Mouse (Mus musculus) forebrain, postnatal 0 days (tissue): ENCODE measurements around the gene Fxyd1. TPM values are rescaled to one million over a fixed set of nuclear protein-coding genes. Genes with fewer than 3 reads are reported as not detected.

Experiments used
- ATAC-seq: fragments of 200-750 bp; cut with Nextera tagmentation; 2 replicates; pipeline ENCODE4 v1.8.0; 2017; ENCODE audit warnings: mild to moderate bottlenecking, moderate library complexity
- DNase-seq: peaks from one replicate; pipeline ENCODE4 v3.0.0-alpha.2; 2015
- H3K27ac ChIP-seq: fragments of 300-500 bp; sonication (generic); 2 replicates; pipeline ENCODE4 v1.5.1; 2014; ENCODE audit warnings: low read depth, mild to moderate bottlenecking, antibody characterized with exemption, low read length, moderate library complexity, mixed read lengths
- H3K27me3 ChIP-seq: fragments of 300-500 bp; sonication (generic); 2 replicates; pipeline ENCODE4 v1.6.1; 2014; ENCODE audit warnings: mild to moderate bottlenecking, low read length, mixed read lengths; ENCODE audit not compliant: insufficient read depth
- H3K36me3 ChIP-seq: fragments of 300-500 bp; sonication (generic); 2 replicates; pipeline ENCODE4 v1.6.1; 2014; ENCODE audit warnings: mild to moderate bottlenecking, moderate library complexity; ENCODE audit not compliant: insufficient read depth
- H3K4me1 ChIP-seq: fragments of 300-500 bp; sonication (generic); 2 replicates; pipeline ENCODE4 v1.6.1; 2014; ENCODE audit warnings: antibody characterized with exemption; ENCODE audit not compliant: insufficient read depth
- H3K4me2 ChIP-seq: fragments of 300-500 bp; sonication (generic); 2 replicates; pipeline ENCODE4 v1.6.1; 2014; ENCODE audit warnings: low read depth, mild to moderate bottlenecking, moderate library complexity
- H3K4me3 ChIP-seq: fragments of 300-500 bp; sonication (generic); 2 replicates; pipeline ENCODE4 v1.5.1; 2014; ENCODE audit warnings: low read depth, low read length, mixed read lengths
- H3K9ac ChIP-seq: fragments of 300-500 bp; sonication (generic); 2 replicates; pipeline ENCODE4 v1.6.1; 2014; ENCODE audit warnings: mild to moderate bottlenecking
- H3K9me3 ChIP-seq: fragments of 300-500 bp; sonication (generic); 2 replicates; pipeline ENCODE4 v1.6.1; 2016; ENCODE audit warnings: low read length
- CTCF ChIP-seq: sonication (generic); IDR thresholded peaks from 2 replicates; pipeline ENCODE4 v1.5.1; 2016; ENCODE audit warnings: antibody characterized with exemption, control low read depth, low read depth
- WGBS: fragments of 180-500 bp; shearing (Covaris S2); extraction: QIAGEN DNeasy Blood & Tissue Kit; methylation state at CpG from one replicate; pipeline ENCODE4 v1.1.7; 2014; 5-methylcytosine and 5-hydroxymethylcytosine counted together
- polyA plus RNA-seq: library from polyadenylated mRNA; unstranded; fragments of >200 nt; fragmentation: Nextera tagmentation; extraction: Ambion mirVana; gene quantifications from 2 replicates; pipeline ENCODE4 v1.2.1, GENCODE M21; 2015
- total RNA-seq: library from RNA; depleted of rRNA; stranded (reverse); fragments of >200 nt; gene quantifications from 2 replicates; pipeline ENCODE4 v1.2.3, GENCODE M21; 2014

Fxyd1 gene
- total and polyA plus RNA-seq, 2 experiments from 2014 or later: 19.5 to 56.8 TPM

- Histone ChIP-seq H3K27me3 (peaks cover 19% of the 10 kb centered on the region), H3K4me1 (peaks cover 16% of the 10 kb centered on the region), H3K9me3 (no peaks in the 10 kb centered on the region), H3K27ac (no peak overlapping the region; the same call in 1 of the 2 replicates), H3K4me2 (peak overlapping the region; percentile 65), H3K9ac (peak overlapping the region; percentile 51), H3K4me3 (peak overlapping the region; percentile 46), H3K36me3 (no peaks in the 10 kb centered on the region)
- TF ChIP-seq CTCF: peak; percentile 34
- DNase-seq (peak; percentile 68), ATAC-seq (peak; percentile 4; the same call in 1 of the 2 replicates)
- WGBS: 17% methylated on average over 5 of the region's 5 CpGs
Observed at GRCm38 (mm10) chr7:31049135-31049845, 7.7 kb downstream of the Fxyd1 start.

DNA sequence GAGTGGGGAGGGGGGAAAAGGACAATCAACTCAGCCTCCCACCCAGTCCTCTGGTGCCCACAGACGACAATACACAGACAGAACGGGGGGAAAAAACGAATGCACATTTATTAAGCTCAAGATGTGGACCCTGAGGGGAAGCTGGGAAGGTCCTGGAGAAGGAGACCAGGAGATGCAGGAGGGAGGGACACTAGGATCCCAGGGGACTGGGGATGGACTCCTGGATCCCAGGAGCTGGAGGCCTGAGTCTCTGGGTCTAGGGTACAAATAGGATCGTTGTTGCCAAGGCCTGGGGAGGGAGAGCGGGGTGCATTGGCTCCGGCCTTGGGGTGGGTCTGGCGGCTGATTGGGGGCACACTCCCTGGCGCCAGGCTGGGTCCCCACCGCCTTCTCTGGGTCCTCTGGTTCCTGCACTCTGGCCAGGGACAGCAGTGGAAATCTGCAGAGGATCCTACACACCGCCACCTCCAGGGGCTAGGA, 14.5 kb downstream of the Fxyd1 start, which contains the start of gene Fxyd5:
Fxyd5 (minus strand) TSS at position 51 of the 480 bp plus-strand sequence.
- Histone ChIP-seq H3K4me1 (no peaks in the 10 kb centered on the region), H3K9ac (peak within 1 kb of the TSS; percentile 6; the same call in 1 of the 2 replicates), H3K4me3 (peak within 1 kb of the TSS; percentile 9; the same call in 1 of the 2 replicates), H3K9me3 (no peaks in the 10 kb centered on the region), H3K36me3 (no peaks in the 10 kb centered on the region), H3K4me2 (peak within 1 kb of the TSS; percentile 38), H3K27ac (no peak within 1 kb of the TSS), H3K27me3 (peaks cover 13% of the 10 kb centered on the region; the same call in 1 of the 2 replicates)
- TF ChIP-seq CTCF: no peak
- ATAC-seq (no peak), DNase-seq (no peak)
- 40% methylated on average over 10 of the region's 10 CpGs for WGBS

- H3K27me3 ChIP-seq: peaks cover 13% of the 10 kb centered on the region; the same call in 1 of the 2 replicates
- 5% methylated on average over 28 of the region's 28 CpGs for WGBS
- no peak for TF ChIP-seq CTCF
- no peaks in the 10 kb centered on the region for H3K4me1 ChIP-seq
- peak overlapping the region; percentile 38 for H3K4me2 ChIP-seq
- DNase-seq: no peak
- H3K9ac ChIP-seq: peak overlapping the region; percentile 6; the same call in 1 of the 2 replicates
- no peaks in the 10 kb centered on the region for H3K36me3 ChIP-seq
- H3K9me3 ChIP-seq: no peaks in the 10 kb centered on the region
- no peak for ATAC-seq
- peak overlapping the region; percentile 9; the same call in 1 of the 2 replicates for H3K4me3 ChIP-seq
- H3K27ac ChIP-seq: no peak overlapping the region
Observed at GRCm38 (mm10) chr7:31041662-31042315, 15.2 kb downstream of the Fxyd1 start.

GRCm38 (mm10) chr7:31041023-31041407, 16.0 kb downstream of the Fxyd1 start:
- no peak overlapping the region for H3K9ac ChIP-seq
- ATAC-seq (no peak), DNase-seq (no peak)
- no peaks in the 10 kb centered on the region for H3K4me1 ChIP-seq
- no peak for TF ChIP-seq CTCF
- 41% methylated on average over 8 of the region's 8 CpGs for WGBS
- H3K27ac ChIP-seq: no peak overlapping the region
- H3K4me2 ChIP-seq: no peak overlapping the region
- H3K4me3 ChIP-seq: no peak overlapping the region
- peaks cover 13% of the 10 kb centered on the region; the same call in 1 of the 2 replicates for H3K27me3 ChIP-seq
- no peaks in the 10 kb centered on the region for H3K9me3 ChIP-seq
- H3K36me3 ChIP-seq: no peaks in the 10 kb centered on the region

DNA sequence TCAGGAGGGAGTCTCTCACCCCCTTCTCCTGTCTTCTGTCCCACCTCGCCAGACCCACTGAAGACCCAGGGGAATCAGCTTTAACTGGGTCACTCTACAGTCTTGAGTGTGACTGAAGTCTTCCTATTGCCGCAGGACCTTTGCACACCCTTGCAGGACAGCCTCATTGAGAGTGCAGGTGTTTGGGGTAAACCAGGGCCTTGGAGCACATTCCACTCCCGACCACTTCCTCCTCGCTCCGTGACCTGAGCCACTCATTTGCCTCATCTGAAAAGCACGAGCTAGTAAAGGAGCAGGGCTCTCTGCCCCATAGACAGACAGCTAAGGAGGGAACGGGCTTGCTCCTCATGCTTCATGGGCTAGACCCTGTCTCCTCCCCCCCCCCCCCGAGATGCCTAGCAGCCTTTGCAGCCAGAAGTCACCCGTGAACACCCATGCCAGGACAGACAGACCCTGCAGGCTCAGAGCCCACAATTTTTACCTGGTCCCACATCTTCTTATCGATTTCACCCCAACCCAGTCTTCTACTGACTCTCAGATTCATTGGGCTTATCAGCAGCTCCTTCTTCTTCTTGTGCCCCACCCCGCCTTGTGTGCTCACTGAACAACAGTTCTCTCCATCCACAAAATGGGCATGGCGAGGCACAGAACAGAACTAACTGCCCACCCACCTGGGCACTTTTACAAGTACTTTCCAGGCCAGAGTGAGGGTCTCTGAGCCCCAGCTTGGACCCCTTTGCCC, 16.5 kb downstream of the Fxyd1 start:
- H3K9ac ChIP-seq: no peak overlapping the region
- DNase-seq (no peak), ATAC-seq (no peak)
- no peak for TF ChIP-seq CTCF
- no peak overlapping the region for H3K4me2 ChIP-seq
- no peaks in the 10 kb centered on the region for H3K4me1 ChIP-seq
- no peak overlapping the region for H3K4me3 ChIP-seq
- no peaks in the 10 kb centered on the region for H3K9me3 ChIP-seq
- peaks cover 13% of the 10 kb centered on the region; the same call in 1 of the 2 replicates for H3K27me3 ChIP-seq
- H3K27ac ChIP-seq: no peak overlapping the region
- H3K36me3 ChIP-seq: no peaks in the 10 kb centered on the region
- WGBS: 85% methylated on average over 12 of the region's 12 CpGs

DNA sequence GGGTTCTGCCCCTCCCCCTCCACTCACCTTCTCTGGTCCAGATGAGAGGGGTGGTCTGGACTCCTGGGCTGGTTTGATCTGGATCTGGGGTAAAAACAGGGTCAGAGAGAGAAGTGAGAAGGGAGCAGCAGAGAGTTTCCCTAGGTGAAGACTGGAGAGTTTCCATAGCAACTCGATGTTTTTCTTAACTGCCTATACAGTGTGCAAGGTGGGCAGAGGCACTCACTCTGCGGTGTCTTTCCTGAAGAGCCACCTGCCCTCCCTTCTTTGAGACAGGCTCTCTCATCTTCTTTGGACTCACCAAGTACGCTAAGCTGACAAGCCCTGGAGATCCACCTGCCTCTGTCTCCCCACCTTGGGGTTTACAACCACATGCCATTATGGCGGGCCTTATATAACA, 18.0 kb downstream of the Fxyd1 start:
- Histone ChIP-seq H3K27me3 (peaks cover 13% of the 10 kb centered on the region; the same call in 1 of the 2 replicates), H3K27ac (no peak overlapping the region), H3K4me2 (no peak overlapping the region), H3K9ac (no peak overlapping the region), H3K4me3 (no peak overlapping the region), H3K4me1 (no peaks in the 10 kb centered on the region), H3K36me3 (no peaks in the 10 kb centered on the region), H3K9me3 (no peaks in the 10 kb centered on the region)
- ATAC-seq (0 out of 2 replicates have a peak, but pooled peaks have one; percentile 25), DNase-seq (no peak)
- TF ChIP-seq CTCF: no peak
- 80% methylated on average over 4 of the region's 4 CpGs for WGBS
